Mouse (Mus musculus) midbrain, embryonic 13.5 days (tissue): ENCODE results near the gene Srms. TPM values are rescaled to one million over a fixed set of nuclear protein-coding genes. Genes with fewer than 3 reads are reported as not detected.

Source experiments
- ATAC-seq: fragments of 200-750 bp; cut with Nextera tagmentation; 2 replicates; pipeline ENCODE4 v1.8.0; 2017; ENCODE audit warnings: mild to moderate bottlenecking, moderate TSS enrichment, moderate library complexity
- H3K27ac ChIP-seq: fragments of 300-500 bp; sonication (generic); 2 replicates; pipeline ENCODE4 v1.5.1; 2015; ENCODE audit warnings: inconsistent platforms, mild to moderate bottlenecking, moderate library complexity
- H3K27me3 ChIP-seq: fragments of 300-500 bp; sonication (generic); 2 replicates; pipeline ENCODE4 v1.6.1; 2015; ENCODE audit warnings: mild to moderate bottlenecking, inconsistent platforms
- H3K36me3 ChIP-seq: fragments of 300-500 bp; sonication (generic); 2 replicates; pipeline ENCODE4 v1.6.1; 2015; ENCODE audit warnings: mild to moderate bottlenecking, inconsistent platforms
- H3K4me1 ChIP-seq: fragments of 300-500 bp; sonication (generic); replicated peaks from 2 replicates; pipeline ENCODE4 v1.6.1; 2015; ENCODE audit warnings: inconsistent platforms
- H3K4me2 ChIP-seq: fragments of 300-500 bp; sonication (generic); replicated peaks from 2 replicates; pipeline ENCODE4 v1.6.1; 2015; ENCODE audit warnings: moderate library complexity, mild to moderate bottlenecking, inconsistent platforms
- H3K4me3 ChIP-seq: fragments of 300-500 bp; sonication (generic); replicated peaks from 2 replicates; pipeline ENCODE4 v1.5.1; 2015; ENCODE audit warnings: mild to moderate bottlenecking, inconsistent platforms
- H3K9ac ChIP-seq: fragments of 300-500 bp; sonication (generic); replicated peaks from 2 replicates; pipeline ENCODE4 v1.6.1; 2015; ENCODE audit warnings: mild to moderate bottlenecking, inconsistent platforms
- H3K9me3 ChIP-seq: fragments of 300-500 bp; sonication (generic); 2 replicates; pipeline ENCODE4 v1.6.1; 2016; ENCODE audit warnings: mild to moderate bottlenecking, inconsistent platforms
- WGBS: fragments of 180-500 bp; shearing (Covaris S2); methylation state at CpG from one replicate; pipeline ENCODE4 v1.1.7; 2015; 5-methylcytosine and 5-hydroxymethylcytosine counted together
- polyA plus RNA-seq: library from polyadenylated mRNA; unstranded; fragments of >200 nt; fragmentation: Nextera tagmentation; extraction: Ambion mirVana; gene quantifications from 2 replicates; pipeline ENCODE4 v1.2.1, GENCODE M21; 2015

The Srms gene
- polyA plus RNA-seq, 1 experiment from 2014 or later: not detected

DNA sequence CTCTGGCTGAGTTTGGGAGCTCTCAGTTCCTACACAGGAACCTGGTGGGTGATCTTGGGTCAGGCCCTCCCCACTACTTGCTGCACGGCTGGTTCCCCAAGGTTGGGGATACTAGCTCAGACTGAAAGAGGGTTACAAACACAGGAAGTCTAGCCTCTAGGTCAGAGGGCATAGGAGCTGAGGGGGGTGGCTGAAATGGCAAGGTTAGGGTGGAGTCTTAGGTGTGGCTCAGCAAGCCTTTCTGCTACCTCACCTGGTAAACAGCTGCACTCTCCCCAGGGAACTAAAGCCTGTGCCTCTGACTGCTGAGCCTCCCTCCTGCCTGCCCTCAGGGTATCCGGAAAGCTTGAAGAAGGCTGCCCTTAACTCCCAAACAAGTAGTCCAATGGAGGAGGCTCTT lies 24.3 kb downstream of the Srms start:
- peak overlapping the region; percentile 65 for H3K4me3 ChIP-seq
- H3K9me3 ChIP-seq: no peaks in the 10 kb centered on the region
- H3K36me3 ChIP-seq: peaks cover 11% of the 10 kb centered on the region
- peak overlapping the region; percentile 71 for H3K4me2 ChIP-seq
- H3K27ac ChIP-seq: peak overlapping the region; percentile 98
- 79% methylated on average over 2 of the region's 2 CpGs for WGBS
- peaks cover 6% of the 10 kb centered on the region; the same call in 1 of the 2 replicates for H3K27me3 ChIP-seq
- ATAC-seq: no peak
- H3K4me1 ChIP-seq: peaks cover 12% of the 10 kb centered on the region
- H3K9ac ChIP-seq: peak overlapping the region; percentile 54

DNA sequence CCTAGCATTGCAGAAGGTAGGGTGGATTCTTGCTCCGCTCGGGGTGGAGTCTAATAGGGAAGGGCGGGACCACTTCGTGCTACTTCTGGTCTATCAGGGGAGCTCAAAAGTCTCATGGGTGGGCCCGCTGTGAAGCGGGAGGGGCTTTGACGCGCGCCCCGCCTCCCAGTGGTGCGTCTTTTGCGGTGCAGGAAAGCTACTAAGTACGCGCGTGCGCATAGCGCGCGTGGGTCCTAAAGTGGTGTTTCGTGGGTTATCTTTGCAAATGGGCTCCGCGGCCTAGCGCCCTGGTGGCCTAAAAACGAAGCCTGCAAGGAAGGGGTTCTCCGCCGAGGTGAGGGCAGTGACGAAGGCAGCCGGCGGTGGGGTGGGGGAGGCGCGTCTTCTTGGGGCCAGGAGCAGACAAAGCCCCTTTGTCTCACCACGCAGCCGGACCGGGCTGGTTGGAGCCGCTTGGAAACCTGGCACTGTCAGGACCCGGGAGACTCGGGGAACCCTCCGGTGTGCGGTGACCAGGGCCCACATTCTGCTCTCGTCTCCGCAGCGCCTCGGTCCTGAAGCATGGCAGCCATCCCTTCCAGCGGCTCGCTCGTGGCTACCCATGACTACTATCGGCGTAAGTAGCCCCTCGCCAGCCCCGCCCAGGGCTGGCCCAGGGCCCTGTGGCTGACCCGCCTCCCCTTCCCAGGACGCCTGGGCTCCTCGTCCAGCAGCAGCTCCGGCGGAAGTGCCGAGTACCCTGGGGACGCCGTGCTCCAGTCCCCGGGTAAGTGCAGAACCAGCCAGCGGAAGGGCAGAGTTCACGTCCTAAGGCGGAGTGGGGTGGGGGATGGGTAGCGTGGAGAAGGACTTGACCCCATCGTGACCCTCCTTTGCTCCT lies 25.6 kb downstream of the Srms start, which contains the start of gene Ppdpf:
Gene Ppdpf (plus strand): TSS at position 127 of the 880 bp plus-strand sequence.
- peaks cover 11% of the 10 kb centered on the region for H3K36me3 ChIP-seq
- peaks cover 6% of the 10 kb centered on the region; the same call in 1 of the 2 replicates for H3K27me3 ChIP-seq
- no peaks in the 10 kb centered on the region for H3K9me3 ChIP-seq
- ATAC-seq: peak; percentile 91
- H3K27ac ChIP-seq: peak within 1 kb of the TSS; percentile 98
- H3K4me1 ChIP-seq: peaks cover 12% of the 10 kb centered on the region
- WGBS: under 1% methylated on average over 64 of the region's 64 CpGs
- peak within 1 kb of the TSS; percentile 97 for H3K9ac ChIP-seq
- peak within 1 kb of the TSS; percentile 65 for H3K4me3 ChIP-seq
- H3K4me2 ChIP-seq: peak within 1 kb of the TSS; percentile 71

DNA sequence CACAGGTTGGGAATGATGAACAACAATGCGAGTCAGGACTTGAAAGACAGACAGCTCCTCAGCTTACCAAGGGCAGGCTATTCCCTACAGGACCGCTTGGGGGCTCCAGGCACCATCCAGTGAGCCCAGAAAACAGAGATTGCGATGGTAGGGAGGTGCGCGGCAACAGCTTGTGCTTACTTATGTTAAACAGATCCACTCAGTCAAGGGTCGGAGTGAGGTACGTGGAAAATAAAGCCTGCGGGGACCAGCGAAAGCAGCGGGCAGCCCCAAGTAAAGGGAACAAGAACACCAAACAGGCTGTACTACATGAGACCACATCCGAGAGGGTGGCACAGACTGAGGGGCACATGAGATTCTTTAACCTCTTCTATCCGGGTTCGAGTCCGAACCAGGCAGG lies 26.4 kb downstream of the Srms start:
- 0% methylated on average over 14 of the region's 14 CpGs for WGBS
- H3K9ac ChIP-seq: peak overlapping the region; percentile 97
- H3K4me1 ChIP-seq: peaks cover 12% of the 10 kb centered on the region
- peak overlapping the region; percentile 71 for H3K4me2 ChIP-seq
- H3K27ac ChIP-seq: peak overlapping the region; percentile 98
- peak overlapping the region; percentile 65 for H3K4me3 ChIP-seq
- H3K36me3 ChIP-seq: peaks cover 11% of the 10 kb centered on the region
- ATAC-seq: peak; percentile 83
- peaks cover 6% of the 10 kb centered on the region; the same call in 1 of the 2 replicates for H3K27me3 ChIP-seq
- no peaks in the 10 kb centered on the region for H3K9me3 ChIP-seq

DNA sequence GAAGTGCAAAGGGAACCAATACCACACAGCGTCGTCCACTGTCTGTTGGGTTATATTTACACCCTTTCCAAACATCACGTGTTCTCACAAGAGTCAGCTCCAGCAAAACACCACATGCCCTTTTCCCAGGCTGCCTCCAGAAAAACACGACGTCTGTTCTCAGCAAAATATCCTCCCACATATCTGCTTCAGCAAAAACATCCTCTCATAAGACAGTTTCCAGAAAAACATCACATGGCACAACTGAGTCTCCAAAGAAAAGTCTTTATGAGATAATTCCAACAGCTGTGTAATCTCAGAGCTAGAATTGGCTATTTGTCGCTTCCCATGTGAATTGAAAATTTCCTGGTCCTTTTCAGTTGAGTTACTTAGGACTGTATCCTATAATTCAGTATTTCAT lies 32.1 kb downstream of the Srms start:
- H3K27me3 ChIP-seq: peaks cover 6% of the 10 kb centered on the region; the same call in 1 of the 2 replicates
- no peak for ATAC-seq
- no peaks in the 10 kb centered on the region for H3K36me3 ChIP-seq

DNA sequence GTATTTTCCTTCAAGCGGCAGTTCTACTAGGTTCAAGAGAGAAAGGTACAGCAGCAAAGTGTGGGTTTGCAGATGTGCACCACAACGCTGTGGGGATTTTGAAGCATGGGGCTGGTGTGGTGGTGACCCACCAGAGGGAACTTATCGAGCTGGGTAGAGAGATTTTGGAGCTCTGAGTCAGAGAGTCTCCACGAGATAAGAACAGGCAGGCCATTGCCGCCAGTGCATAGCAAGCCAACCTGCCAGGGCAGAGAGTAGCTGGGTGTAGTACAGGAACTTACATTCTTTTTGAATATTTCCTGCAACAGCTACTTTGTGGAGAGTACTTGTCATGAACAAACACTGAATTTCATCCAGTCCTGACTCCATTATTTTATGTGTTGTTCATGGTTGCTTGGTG lies 34.5 kb downstream of the Srms start:
- no peak overlapping the region for H3K9ac ChIP-seq
- no peak overlapping the region for H3K27ac ChIP-seq
- 89% methylated on average over 5 of the region's 5 CpGs for WGBS
- no peak for ATAC-seq
- H3K9me3 ChIP-seq: no peaks in the 10 kb centered on the region
- H3K4me2 ChIP-seq: no peak overlapping the region
- no peaks in the 10 kb centered on the region for H3K36me3 ChIP-seq
- H3K4me3 ChIP-seq: no peak overlapping the region
- H3K4me1 ChIP-seq: no peaks in the 10 kb centered on the region
- no peaks in the 10 kb centered on the region for H3K27me3 ChIP-seq

More for the DNA sequence above, 32.1 kb downstream of the Srms start:
- H3K4me1 ChIP-seq: no peaks in the 10 kb centered on the region
- no peak overlapping the region for H3K4me2 ChIP-seq
- H3K4me3 ChIP-seq: no peak overlapping the region
- H3K9me3 ChIP-seq: no peaks in the 10 kb centered on the region
- 83% methylated on average over 6 of the region's 6 CpGs for WGBS
- no peak overlapping the region for H3K9ac ChIP-seq
- H3K27ac ChIP-seq: no peak overlapping the region

DNA sequence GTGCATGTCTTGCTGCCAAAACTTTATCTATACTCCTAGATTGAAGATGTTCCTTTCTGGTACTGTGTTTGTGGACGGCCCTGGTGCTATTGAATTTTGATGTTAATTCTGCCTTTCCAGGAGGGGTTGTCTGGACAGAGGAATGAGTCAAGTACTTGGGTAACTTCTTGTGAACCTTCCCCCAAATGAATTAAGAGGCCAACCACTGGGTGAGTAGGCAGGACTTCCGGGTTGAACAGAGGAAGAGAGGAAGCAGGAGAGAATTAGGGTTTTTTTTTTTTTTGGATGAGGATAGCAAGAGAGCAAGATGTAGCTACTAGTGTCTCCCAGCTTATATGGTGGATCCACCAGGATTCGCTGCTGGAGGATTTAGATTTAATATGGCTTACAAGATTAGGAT lies 35.0 kb downstream of the Srms start:
- no peaks in the 10 kb centered on the region for H3K36me3 ChIP-seq
- H3K4me1 ChIP-seq: no peaks in the 10 kb centered on the region
- no peaks in the 10 kb centered on the region for H3K27me3 ChIP-seq
- ATAC-seq: no peak
- H3K4me2 ChIP-seq: no peak overlapping the region
- no peak overlapping the region for H3K9ac ChIP-seq
- H3K4me3 ChIP-seq: no peak overlapping the region
- H3K27ac ChIP-seq: no peak overlapping the region
- no peaks in the 10 kb centered on the region for H3K9me3 ChIP-seq
- WGBS: 73% methylated on average over 3 of the region's 3 CpGs

DNA sequence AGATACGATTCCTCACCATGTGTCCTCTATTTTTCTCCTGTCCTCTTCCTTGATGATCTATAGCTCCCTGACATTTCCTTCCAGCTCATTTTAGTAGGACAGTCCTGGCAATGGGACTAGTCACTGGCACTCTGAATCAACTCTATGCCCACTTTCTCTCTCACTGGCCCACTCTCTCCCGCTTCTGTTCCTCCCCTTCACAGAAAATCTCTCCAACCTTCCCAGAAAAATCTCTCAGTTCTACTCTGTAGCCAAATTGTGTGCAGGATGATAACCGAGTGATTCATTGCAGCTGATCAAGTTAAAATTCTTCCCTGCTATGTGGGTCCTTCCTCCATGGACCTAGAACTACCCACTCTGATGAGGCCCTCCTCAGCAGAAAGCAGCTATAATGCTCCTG lies 38.3 kb downstream of the Srms start:
- H3K4me3 ChIP-seq: no peak overlapping the region
- no peak for ATAC-seq
- H3K36me3 ChIP-seq: no peaks in the 10 kb centered on the region
- no peaks in the 10 kb centered on the region for H3K9me3 ChIP-seq
- H3K4me2 ChIP-seq: no peak overlapping the region
- no peak overlapping the region for H3K9ac ChIP-seq
- H3K27ac ChIP-seq: no peak overlapping the region
- WGBS: 86% methylated on average over 3 of the region's 3 CpGs
- no peaks in the 10 kb centered on the region for H3K4me1 ChIP-seq
- no peaks in the 10 kb centered on the region for H3K27me3 ChIP-seq

DNA sequence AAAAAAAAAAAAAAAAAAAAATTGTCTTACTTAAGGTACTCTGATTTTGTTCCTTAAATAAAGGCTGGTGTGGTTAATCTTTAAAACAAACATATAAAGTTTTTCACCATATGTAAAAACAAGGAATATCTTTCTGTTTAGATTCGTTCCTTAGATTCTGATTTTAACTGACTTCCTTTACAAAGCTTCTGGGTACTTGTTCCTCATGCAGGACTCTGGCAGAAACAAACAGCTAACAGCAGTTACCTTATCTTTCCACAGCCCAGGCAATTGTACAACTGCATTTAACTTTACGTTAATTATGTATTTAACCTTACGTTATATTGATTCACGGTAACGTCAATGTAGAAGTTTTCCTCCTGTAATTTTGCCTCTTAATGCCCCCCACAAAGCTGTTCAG lies 46.5 kb downstream of the Srms start:
- no peak overlapping the region for H3K9ac ChIP-seq
- H3K36me3 ChIP-seq: no peaks in the 10 kb centered on the region
- 90% methylated on average over 5 of the region's 5 CpGs for WGBS
- H3K4me2 ChIP-seq: no peak overlapping the region
- H3K9me3 ChIP-seq: no peaks in the 10 kb centered on the region
- no peak overlapping the region for H3K27ac ChIP-seq
- no peaks in the 10 kb centered on the region for H3K4me1 ChIP-seq
- ATAC-seq: no peak
- H3K27me3 ChIP-seq: 0 out of 2 replicates have a peak, but pooled peaks cover 3% of the 10 kb centered on the region
- H3K4me3 ChIP-seq: no peak overlapping the region

DNA sequence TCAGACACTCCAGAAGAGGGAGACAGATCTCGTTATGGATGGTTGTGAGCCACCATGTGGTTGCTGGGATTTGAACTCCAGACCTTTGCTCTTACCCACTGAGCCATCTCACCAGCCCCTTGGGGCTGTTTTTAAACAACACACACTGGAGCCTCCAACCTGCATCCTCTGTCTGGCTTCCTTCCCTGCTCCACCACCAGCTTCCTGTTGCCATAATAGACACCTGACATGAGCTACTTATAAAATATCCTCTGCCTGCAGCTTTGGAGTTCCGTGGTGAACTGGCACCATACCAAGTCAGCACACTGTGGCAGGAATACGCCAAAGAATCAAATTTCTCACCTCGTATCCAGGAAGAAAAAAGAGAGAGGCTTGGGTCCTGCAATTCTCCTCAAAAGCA lies 52.2 kb downstream of the Srms start:
- ATAC-seq: no peak
- Histone ChIP-seq H3K9ac (no peak overlapping the region), H3K9me3 (no peaks in the 10 kb centered on the region), H3K27me3 (peaks cover 7% of the 10 kb centered on the region; the same call in 1 of the 2 replicates), H3K36me3 (no peaks in the 10 kb centered on the region), H3K4me3 (no peak overlapping the region), H3K4me2 (no peak overlapping the region), H3K4me1 (peaks cover 42% of the 10 kb centered on the region), H3K27ac (no peak overlapping the region)
- 74% methylated on average over 4 of the region's 4 CpGs for WGBS

DNA sequence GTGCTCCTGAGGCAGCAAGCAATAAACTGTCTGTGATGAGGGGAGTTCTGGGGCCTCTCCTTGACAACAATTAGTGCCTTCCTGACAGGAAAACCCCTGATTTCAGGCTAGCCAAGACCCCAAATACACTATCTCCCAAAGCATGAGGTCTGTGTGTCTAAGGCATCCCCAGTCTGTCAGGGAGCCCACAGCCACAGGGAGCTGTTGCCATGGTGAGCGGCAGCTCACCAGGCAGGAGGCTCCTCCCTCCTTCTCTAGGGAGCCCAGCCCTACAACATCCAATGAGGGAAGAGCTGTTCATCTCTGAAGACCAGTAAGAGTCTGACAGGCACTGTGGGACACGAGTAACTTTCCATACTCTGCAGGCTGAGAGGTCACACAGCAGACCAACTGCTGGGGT lies 53.2 kb downstream of the Srms start:
- peak overlapping the region; percentile 31 for H3K4me2 ChIP-seq
- H3K4me3 ChIP-seq: no peak overlapping the region
- peaks cover 53% of the 10 kb centered on the region for H3K4me1 ChIP-seq
- no peaks in the 10 kb centered on the region for H3K36me3 ChIP-seq
- WGBS: 0% methylated on average over 2 of the region's 2 CpGs
- no peaks in the 10 kb centered on the region for H3K9me3 ChIP-seq
- peak overlapping the region; percentile 81 for H3K27ac ChIP-seq
- no peak overlapping the region for H3K9ac ChIP-seq
- ATAC-seq: peak; percentile 84
- peaks cover 15% of the 10 kb centered on the region; the same call in 1 of the 2 replicates for H3K27me3 ChIP-seq

DNA sequence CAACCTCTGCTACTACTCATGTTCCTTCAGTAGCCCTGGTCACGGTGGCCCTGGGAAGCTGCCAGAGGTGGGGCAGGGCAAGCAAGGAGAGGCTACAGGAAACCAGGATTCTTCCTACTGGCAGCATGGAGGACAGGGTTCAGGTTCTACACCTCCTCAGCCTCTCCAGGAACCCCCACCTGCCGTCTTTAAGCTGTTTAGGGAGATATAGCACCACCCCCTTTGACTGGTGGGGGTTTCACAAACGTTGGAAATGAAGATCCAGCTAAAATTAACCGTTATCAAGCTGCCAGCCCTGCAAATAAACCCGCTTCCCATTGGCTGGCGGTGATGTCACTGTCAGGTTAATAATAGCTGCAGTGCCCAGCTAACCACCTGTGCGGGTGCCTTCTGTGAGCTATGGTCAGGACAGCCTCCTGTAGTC lies 53.9 kb downstream of the Srms start:
- Histone ChIP-seq H3K4me2 (no peak overlapping the region), H3K9me3 (no peaks in the 10 kb centered on the region), H3K36me3 (no peaks in the 10 kb centered on the region), H3K27me3 (peaks cover 15% of the 10 kb centered on the region; the same call in 1 of the 2 replicates), H3K9ac (no peak overlapping the region), H3K27ac (peak overlapping the region; percentile 81), H3K4me3 (no peak overlapping the region), H3K4me1 (peaks cover 59% of the 10 kb centered on the region)
- no peak for ATAC-seq
- WGBS: 54% methylated on average over 7 of the region's 7 CpGs

DNA sequence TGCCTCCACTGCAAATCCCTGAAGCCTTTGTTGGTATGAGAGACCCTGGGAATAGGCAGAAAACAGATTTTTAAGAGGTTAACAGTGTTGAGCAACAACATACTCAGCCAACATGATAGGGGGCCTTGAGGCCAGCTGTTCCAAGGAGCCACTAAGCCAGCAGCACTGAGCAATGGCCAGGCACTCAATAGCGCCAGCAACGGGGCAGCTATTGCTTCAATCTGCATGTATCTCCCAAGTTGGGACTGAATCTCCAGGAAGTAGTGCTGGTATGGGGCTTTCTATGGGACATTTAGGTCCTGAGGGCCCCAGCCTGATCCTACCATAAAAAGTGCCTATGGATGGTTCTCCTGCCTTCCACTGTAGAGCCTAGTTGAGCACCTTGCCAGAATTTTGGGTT lies 54.5 kb downstream of the Srms start:
- no peak for ATAC-seq
- Histone ChIP-seq H3K4me3 (no peak overlapping the region), H3K36me3 (no peaks in the 10 kb centered on the region), H3K27ac (no peak overlapping the region), H3K9ac (no peak overlapping the region), H3K9me3 (no peaks in the 10 kb centered on the region), H3K27me3 (peaks cover 15% of the 10 kb centered on the region; the same call in 1 of the 2 replicates), H3K4me1 (peaks cover 59% of the 10 kb centered on the region), H3K4me2 (no peak overlapping the region)
- 89% methylated on average over 2 of the region's 2 CpGs for WGBS
